Mouse (Mus musculus): ENCODE measurements around the gene Syne2. TPM values are rescaled to one million over a fixed set of nuclear protein-coding genes. Genes with fewer than 3 reads are reported as not detected.
"Not testable (repeated sequence)": the region's sequence is repeated elsewhere in the genome, so short reads cannot be mapped to it uniquely, and the experiment has no call there.

Gene Syne2
- polyA plus RNA-seq, 2 experiments from 2014 or later = 12.7 to 14.6 TPM

- no peak for ATAC-seq
Observed at GRCm38 (mm10) chr12:76111046-76111445, 293.1 kb downstream of the Syne2 start.

DNA sequence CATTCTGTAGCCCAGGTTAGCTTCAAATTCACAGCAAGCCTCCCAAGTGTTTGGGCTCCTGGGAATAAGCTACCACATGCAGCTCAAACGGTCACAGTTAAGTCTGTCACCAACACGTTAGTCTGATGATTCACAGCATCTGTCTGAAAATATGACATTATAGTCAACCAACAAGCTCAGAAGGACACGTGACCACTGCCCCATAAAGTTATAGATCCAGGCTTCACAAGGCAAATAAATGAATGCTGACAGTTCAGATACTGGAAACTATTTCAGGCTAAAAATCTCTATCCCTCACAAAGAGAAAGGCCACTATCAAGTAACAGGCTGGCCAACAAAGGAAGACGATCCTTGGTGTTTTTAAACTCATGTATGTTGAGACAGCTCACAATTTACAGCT is 298.6 kb downstream of the Syne2 start:
- ATAC-seq = no peak

GRCm38 (mm10) chr12:76117632-76118153 is 299.8 kb downstream of the Syne2 start:
- ATAC-seq = no peak

GRCm38 (mm10) chr12:76123223-76123622 is 305.3 kb downstream of the Syne2 start:
- no peak for ATAC-seq

DNA sequence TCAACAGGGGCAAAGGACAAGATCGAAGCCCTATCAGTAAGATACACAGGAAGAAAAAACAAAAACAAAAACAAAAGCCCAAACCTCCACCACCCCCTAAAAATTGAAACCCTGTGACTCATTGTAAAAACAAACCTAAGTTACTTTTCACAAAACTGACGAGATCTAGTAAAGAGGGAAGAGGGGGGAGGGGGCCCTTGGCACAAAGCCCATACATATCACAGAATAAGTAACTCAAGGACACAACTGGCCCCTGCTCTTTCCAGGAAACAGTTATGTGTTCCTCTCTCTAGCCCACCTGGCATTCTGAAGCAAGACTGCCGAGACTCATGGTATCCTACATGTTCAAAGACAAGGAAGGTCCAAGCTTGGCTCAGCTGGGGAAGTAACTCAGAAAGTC is 310.4 kb downstream of the Syne2 start:
- ATAC-seq = no peak

DNA sequence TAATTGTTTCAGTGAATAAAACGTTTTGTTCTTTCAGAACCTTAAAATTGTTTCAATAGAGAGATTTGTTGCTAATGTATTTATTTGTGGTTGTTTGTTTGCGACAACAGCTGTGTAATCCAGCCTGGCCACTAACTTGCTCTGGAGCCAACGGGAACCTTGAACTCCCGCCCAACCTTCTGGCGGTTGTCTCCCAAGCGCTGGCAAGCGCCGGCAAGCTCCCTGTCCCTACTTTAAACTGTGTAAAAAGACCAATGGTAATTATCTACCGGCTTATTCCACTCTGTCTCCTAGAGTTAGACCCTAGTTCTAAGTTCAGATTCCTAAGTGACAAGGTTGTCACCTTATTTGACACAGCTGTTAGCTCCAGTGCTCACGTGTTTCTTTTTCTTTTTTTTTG is 310.9 kb downstream of the Syne2 start:
- ATAC-seq = no peak

GRCm38 (mm10) chr12:76130281-76130680 is 312.3 kb downstream of the Syne2 start:
- no peak for ATAC-seq

DNA sequence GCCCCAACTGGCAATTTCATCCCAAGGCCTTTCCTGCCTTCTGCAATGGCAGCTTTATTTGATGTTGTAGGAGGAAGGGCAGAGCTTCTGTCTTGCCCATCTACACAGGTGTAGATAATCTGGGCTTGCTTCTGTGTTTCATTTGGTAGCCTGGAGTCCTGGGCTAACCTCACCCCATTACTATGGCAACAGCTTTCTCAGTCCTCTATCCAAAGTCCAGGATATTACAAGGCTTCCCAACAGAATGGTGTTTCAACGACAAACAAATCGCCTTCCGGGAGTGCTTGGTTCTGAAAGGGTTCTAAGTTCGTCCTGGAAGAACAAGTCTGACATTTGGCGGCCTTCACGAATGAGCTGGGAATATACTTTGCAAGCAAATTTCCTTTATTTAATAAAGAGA is 313.0 kb downstream of the Syne2 start:
- no peak for ATAC-seq

DNA sequence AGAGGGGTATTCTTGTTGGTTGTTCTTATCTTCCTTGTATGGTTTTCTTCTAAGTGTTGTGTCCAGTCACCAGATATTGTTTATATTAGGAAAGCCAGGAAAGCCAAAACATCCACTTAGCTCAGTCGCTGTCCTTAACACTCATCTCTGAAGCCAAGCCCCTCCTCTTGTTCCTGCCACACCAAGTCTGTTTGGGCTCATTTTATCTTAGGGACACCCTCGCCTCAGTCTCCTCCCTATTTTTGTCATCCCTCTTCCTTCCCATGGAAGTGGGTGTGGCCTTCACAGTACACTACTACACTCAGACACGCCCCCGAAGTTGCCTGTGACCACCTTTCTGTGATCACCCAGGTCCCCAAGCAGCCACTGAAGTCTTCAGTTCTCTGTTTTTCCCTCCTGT is 314.7 kb downstream of the Syne2 start:
- no peak for ATAC-seq

DNA sequence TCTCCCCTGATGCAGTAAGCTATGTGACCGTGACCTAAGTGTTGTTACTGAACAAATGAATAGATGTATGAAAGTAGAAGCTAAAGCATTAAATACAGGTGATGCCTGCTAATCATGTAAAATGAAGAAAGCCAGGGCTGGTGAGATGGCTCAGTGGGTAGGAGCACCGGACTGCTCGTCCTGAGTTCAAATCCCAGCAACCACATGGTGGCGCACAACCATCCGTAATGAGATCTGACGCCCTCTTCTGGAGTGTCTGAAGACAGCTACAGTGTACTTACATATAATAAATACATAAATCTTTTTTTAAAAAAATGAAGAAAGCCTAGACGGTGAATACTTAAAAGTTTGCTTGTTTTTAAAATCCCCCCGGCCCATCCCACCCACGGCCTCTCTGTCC is 315.1 kb downstream of the Syne2 start:
- not testable (repeated sequence) for ATAC-seq

GRCm38 (mm10) chr12:76136701-76137100 is 318.8 kb downstream of the Syne2 start:
- no peak for ATAC-seq

- not testable (repeated sequence) for ATAC-seq
Observed at GRCm38 (mm10) chr12:76152389-76152788, 334.5 kb downstream of the Syne2 start.

Other genes starting within 250 kb of the Syne2 start
- 1 to 10 TPM; 7.4 to 9.2 TPM for gene Ppp2r5e, start 221.9 kb upstream of the Syne2 start, polyA plus RNA-seq (2017; shearing (Covaris generic))
- gene Wdr89, start 148.6 kb upstream of the Syne2 start, polyA plus RNA-seq (2017; shearing (Covaris generic)) = 10 to 100 TPM; 17.3 to 24.7 TPM
- gene Sgpp1, start 82.4 kb upstream of the Syne2 start, polyA plus RNA-seq (2017; shearing (Covaris generic)) = 10 to 100 TPM; 12.4 to 19.9 TPM

Measured in activated CD4-positive, CD25-positive, alpha-beta regulatory T cell, adult 4 months (primary cell).